Mouse (Mus musculus) spleen, adult 12 weeks (tissue): ENCODE measurements around the gene Pcnx3.
"Not testable (repeated sequence)": the region's sequence is repeated elsewhere in the genome, so short reads cannot be mapped to it uniquely, and the experiment has no call there.

Experiments
- DNase-seq: peaks from one replicate; pipeline ENCODE4 v3.0.0; 2022; ENCODE audit warnings: low spot score

Gene Pcnx3

GRCm38 (mm10) chr19:5711907-5712460, 23.3 kb upstream of the Pcnx3 start:
- no peak for DNase-seq

GRCm38 (mm10) chr19:5711218-5711617, 22.5 kb upstream of the Pcnx3 start:
- DNase-seq, result peak; percentile 18

- DNase-seq, result no peak
These were observed 21.9 kb upstream of the Pcnx3 start for GRCm38 (mm10) chr19:5710581-5710980.

GRCm38 (mm10) chr19:5710068-5710467, 21.4 kb upstream of the Pcnx3 start:
- no peak for DNase-seq

GRCm38 (mm10) chr19:5704801-5705571, 16.3 kb upstream of the Pcnx3 start:
- peak; percentile 62 for DNase-seq

- DNase-seq, result peak; percentile 59
These were observed 15.6 kb upstream of the Pcnx3 start, which contains the start of gene Kcnk7 for GRCm38 (mm10) chr19:5704163-5704800. Gene Kcnk7, plus strand, starts transcription at chr19:5704367.

- no peak for DNase-seq
These were observed 7.2 kb upstream of the Pcnx3 start for GRCm38 (mm10) chr19:5695849-5696462.

GRCm38 (mm10) chr19:5693801-5694200, 5.1 kb upstream of the Pcnx3 start:
- DNase-seq, result no peak

- no peak for DNase-seq
These were observed 4.2 kb upstream of the Pcnx3 start for GRCm38 (mm10) chr19:5692913-5693396.

GRCm38 (mm10) chr19:5692086-5692912, 3.6 kb upstream of the Pcnx3 start:
- no peak for DNase-seq

- DNase-seq, result no peak
These were observed 2.9 kb upstream of the Pcnx3 start for GRCm38 (mm10) chr19:5691601-5692000.

- no peak for DNase-seq
These were observed 1.6 kb upstream of the Pcnx3 start for GRCm38 (mm10) chr19:5690343-5690735.

GRCm38 (mm10) chr19:5689565-5690342, 1.0 kb upstream of the Pcnx3 start:
- DNase-seq, result peak; percentile 80

GRCm38 (mm10) chr19:5689088-5689428, 350 bp upstream of the Pcnx3 start:
- DNase-seq, result no peak

- no peak for DNase-seq
These were observed 970 bp downstream of the Pcnx3 start for GRCm38 (mm10) chr19:5687738-5688137.

- not testable (repeated sequence) for DNase-seq
These were observed 1.8 kb downstream of the Pcnx3 start for GRCm38 (mm10) chr19:5686954-5687353.

- DNase-seq, result no peak
These were observed 2.3 kb downstream of the Pcnx3 start for GRCm38 (mm10) chr19:5686437-5686836.

- no peak for DNase-seq
These were observed 2.8 kb downstream of the Pcnx3 start for GRCm38 (mm10) chr19:5685861-5686260.

GRCm38 (mm10) chr19:5685431-5685830, 3.3 kb downstream of the Pcnx3 start:
- DNase-seq, result no peak

- no peak for DNase-seq
These were observed 3.7 kb downstream of the Pcnx3 start for GRCm38 (mm10) chr19:5684985-5685384.

GRCm38 (mm10) chr19:5684236-5684635, 4.5 kb downstream of the Pcnx3 start:
- DNase-seq, result no peak
